Mouse (Mus musculus) brain, embryonic 18.5 days (tissue): Measurements from ENCODE around the gene Aebp1.

ENCODE experiments used
- DNase-seq: peaks from one replicate; pipeline ENCODE4 v3.0.0-alpha.2; 2012; ENCODE audit warnings: low read depth, low spot score

Gene Aebp1

DNA sequence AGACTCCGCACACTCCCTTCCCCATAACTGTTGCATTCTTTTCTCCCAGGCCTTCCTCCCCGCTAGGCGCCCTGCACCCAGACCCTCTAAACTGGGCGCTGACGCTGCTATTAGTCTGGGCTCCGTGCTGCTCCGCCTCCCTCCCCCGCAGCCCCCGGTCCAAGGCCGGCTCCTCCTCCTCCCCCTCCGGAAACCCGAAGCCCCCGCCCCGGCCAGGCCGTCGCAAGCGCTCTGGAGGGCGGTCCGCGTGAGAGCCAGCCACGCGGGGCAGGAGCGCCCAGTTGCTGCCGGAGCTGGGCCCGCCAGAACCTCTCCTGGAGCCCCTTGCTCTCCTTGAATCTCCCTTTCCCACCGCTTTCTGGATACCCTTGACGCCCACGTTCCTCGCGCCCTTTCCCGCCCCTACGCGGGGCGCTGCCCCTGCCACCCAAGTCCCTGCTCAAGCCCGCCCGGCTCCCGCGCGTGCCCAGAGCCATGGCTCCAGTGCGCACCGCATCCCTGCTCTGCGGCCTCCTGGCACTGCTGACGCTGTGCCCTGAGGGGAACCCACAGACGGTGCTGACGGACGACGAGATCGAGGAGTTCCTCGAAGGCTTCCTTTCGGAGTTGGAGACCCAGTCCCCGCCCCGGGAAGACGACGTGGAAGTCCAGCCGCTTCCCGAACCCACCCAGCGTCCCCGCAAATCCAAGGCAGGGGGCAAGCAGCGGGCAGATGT is at the start of gene Aebp1:
Gene Aebp1, plus strand, starts transcription at position 270 of the 716 bp plus-strand sequence.
- no peak for DNase-seq

DNA sequence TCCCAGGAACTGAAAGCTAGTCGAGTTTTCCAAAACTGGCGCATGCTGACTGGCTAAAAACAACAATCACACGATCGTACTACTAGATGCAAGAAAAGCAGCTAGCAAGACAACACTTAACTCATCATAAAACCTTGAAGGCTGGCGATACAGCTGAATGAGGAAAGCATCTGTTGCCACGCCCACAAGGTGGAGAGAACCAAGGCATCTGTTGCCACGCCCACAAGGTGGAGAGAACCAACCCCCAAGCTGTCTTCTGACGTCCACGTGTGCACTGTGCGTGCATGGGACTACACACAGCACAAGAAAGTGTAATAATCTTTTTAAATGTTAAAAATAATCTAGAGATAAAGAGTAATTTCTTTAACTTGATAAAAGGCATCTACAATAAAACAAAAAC is 48.4 kb upstream of the Aebp1 start:
- DNase-seq: no peak

DNA sequence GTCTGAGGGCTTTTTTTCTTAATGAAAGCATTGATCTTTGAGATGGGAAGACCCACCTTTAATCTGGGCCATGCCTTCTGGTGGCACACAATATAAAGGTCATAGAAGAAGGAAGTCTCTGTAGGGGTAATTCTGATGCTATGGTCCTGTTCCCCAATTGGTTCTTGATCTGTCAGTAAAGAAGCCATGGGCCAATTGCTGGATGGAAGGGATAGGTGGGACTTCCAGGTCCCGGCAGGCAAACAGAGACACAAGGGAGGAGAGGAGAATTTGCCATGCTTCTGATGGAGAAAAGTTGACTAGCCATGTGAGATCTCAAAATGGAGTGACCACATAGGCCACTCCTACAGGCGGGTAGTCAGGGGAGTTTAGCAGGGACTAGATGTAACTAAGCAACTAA is 42.5 kb upstream of the Aebp1 start:
- no peak for DNase-seq

DNA sequence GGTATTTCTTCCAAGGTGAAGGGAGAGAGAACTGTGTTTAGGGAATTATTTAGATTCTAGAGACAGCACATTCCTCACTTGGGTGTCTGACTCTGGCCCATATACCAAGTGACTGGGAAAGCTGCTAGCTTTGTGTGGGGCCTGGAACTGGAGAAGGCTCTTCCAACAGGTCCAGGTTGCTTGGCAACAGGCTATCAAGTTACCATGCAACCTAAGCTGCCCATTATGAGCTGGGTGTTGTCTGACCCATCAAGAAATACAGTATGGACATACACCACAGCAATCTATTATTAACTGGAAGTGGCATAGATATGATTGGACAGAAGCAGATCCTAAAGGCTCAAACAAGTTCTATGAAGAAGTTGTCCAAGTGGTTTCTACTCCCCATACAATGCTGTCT is 36.3 kb upstream of the Aebp1 start:
- DNase-seq: no peak

DNA sequence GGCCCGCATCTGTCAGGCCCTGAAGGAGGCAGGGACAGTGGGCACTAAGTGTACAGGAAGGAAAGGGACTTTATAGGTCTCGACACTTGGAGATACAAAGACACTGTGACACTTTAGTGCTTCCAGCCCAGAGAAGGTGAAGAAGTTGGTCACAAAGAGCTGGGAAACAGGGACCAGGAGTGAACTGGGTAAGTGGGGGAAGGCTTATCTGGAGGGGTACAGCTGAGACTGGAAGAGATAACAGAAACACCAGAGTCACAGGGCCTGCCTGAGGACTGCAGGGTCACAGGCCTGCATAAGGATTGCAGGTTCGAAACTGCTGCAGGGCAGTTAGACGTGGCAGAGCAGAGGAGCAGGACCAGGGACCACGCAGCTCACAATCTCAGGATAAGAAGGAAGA is 33.8 kb upstream of the Aebp1 start:
- no peak for DNase-seq

DNA sequence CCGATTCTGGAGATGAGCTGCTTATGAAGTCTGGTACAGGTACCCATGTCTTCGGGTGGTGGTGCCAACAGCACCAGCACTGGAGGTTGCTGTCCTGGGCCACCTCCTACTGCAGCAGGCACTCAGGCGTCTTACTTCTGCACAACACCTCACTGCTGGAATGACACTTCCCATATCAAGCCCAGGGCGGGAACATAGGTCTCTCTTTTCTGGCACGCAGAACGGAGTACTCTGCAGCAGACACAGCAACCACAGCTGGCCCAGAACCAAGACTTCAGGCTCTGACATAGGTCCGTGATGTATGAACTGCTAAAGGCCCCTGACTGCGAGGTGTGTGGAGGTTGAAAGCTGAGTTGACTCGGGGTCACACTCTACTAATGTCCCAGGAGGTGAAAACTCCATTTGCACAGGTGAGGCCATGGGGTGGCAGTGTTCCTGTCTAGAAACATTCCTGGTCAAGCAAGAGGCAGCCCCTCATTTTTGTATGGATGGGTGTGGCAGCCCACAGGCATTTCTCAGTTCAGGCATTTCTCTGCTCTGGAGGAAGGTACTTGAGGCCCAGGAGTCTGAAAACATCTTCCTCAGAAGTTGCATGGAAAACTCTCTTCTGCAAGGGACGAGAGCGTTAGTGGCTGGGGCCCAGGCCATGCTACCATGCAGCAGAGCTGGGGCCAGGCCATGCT is 33.1 kb upstream of the Aebp1 start:
- DNase-seq: no peak

DNA sequence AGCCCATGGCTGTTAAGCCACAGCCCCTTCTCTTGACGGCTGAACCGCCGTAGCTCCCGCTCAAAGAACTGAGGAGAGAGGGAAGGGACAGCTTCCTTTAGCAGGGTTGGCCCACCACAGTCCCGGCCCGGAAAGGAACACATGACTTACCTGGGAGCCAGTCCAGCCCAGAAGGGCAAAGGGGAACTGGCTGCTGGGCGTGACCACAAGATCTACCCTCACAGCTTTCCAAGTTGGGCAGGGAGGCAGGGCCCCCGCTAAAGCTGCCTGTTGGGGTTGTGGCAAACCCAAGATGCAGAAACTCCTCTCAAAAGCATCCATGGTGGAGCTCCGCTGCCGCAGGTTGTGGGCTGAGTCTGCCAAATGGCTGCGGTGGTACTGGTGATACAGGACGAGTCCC is 32.4 kb upstream of the Aebp1 start:
- no peak for DNase-seq

DNA sequence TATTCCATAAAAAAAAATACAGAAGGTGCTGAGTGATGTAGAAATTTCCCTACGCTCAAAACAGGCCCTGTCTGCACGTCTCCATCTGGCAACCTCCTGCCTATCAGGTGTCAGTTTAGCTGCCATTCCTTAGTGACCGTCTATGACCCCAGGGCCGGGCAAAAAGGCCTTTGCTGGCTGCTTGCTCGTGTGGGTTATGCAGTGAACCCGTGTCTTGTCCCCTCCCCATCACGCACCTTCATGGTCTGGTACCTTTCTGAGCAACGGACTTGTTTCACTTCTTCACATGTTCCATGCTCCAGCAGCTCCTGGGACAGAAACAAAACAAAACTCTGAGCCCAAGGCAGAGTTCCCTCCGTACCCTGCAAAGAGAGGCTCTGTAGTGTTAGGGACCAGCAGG is 27.2 kb upstream of the Aebp1 start:
- no peak for DNase-seq

DNA sequence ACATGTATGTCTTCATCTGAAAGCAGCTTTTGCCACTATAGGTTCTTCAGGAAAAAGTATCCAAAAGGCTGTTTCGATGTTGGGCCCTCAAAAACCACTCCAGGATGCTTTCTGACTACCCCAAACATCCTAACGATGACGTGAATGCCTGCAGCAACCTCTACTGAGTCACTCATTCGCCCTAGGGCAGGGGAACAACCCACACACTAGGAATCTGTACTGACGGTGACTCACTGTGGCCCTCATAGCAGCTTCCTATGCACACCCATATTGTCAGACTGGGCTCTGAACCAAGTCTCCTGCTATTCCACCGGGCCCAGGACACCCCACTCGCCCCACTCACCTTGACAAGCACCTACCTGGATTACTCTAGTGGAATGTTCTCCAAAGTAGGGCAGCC is 26.7 kb upstream of the Aebp1 start:
- no peak for DNase-seq

DNA sequence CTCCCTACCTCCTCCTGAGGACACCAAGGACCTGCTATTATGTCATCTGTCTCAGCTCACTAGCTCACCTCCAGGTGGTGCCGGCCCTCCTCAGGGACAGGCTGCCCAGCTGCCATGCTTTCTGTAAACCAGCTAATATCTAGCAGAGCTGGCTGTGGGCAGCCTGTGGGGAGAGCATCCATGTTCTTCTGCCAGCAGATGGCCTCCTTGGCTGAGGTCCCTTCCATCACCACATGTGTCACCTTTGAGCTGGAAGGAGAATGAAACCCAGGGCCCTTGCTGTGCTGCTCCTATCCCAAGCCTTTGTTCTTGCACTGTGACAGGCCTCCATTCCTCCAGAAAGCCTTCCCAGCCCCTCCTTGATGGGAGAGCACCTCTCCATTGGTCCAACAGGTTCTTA is 25.6 kb upstream of the Aebp1 start:
- no peak for DNase-seq

DNA sequence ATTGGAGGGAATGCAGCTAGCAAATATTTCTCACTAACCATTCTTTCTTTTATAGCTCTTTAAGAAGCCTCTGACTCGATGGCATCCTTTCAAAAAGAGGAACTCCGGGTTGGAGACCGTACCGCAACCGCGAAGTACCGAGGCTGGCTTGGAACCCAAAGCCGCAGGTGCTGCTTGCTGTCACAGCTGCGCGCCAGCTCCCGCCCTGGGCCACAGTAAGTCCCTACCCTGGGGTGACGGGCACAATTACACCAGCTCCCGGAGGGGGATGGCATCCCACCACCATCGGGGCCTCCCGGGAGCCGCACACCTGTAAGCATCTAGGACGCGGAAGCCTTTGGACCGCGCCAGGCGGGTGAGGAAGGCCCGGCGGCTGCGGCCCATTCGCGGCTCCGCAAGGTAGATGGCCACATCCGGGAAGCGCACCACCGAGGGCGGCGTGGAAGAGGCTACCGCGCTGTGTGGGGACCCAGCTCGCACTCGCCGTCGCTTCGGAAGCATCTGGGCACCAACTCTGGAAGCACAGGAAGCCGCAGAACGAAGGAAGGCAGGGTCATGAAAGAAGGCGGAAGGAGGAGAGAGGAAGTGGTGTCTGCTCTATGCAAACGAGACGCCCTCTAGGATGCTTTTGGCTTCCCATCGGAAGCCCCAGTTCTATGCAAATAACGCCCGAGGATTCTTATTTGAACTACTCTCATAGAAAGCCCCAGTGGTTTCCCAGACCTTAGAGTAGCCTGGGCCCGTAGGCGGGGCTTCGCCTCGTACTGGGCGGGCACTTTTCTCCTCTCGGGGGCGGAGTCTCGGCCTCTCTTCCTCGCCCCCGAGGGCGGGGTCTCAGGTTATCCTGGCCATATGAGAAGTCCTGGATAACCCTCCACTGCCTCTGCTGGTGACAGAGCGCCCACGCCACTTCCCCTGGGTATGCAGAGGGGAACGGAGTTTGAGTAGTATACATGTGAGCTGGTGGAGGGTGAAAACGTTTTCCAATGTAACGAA is 24.2 kb upstream of the Aebp1 start, which contains the start of gene Polm:
Gene Polm, minus strand, starts transcription at position 766 of the 996 bp plus-strand sequence.
- DNase-seq: peak; percentile 80

DNA sequence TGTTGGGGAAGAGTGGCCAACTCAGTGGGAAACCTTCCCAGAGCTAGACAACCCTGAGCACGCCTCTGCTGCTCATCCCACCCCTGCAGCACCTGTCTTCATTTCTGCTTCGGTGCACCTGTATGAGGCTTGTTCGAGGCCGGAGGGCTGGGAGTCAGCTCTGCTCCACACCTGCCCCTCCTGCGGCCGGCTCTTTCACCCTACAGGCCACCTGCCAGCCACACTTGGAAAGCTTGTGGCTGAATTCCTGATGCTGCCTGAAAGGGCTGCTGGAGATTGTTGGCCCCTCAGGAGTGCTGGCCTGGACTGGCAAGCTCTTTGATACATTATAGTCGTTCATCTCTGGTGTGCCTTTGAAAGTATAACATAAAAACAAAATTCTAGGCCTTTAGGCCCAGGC is 21.4 kb upstream of the Aebp1 start:
- no peak for DNase-seq

DNA sequence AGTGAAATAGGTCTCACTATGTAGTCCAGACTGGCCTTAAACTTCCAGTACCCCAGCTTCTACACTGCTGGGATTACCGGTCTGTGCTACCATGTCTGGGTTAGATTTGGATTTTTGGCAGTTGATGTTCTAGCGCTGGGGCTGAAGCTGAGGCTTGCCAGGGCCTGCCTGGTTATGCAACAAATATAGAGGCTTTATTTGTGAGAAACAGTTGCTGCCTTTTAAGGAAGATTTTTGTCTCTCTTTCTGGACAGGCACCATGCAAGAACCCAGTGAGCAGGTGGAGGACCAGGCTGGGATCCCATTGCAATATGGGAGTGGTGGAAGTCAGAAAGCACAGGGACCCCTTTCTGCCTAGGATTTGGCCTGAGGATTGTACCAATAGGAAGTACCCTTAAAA is 20.0 kb upstream of the Aebp1 start:
- no peak for DNase-seq

DNA sequence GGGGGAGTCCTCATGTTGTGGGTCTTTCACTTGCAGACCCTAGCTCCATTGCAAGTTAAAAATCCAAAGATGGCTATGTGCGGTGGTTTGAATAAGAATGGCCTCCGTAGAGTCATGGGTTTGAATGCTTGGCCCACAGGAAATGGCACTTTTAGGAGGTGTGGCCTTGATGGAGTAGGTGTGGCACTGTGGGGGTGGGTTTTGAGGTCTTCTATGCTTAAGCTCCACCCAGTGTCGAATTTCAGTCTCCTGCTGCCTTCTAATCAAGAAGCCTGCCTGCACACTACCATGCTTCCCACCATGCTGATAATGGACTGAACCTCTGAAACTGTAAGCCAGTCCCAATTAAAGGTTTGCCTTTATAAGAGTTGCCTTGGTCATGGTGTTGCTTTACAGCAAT is 18.6 kb upstream of the Aebp1 start:
- DNase-seq: no peak

DNA sequence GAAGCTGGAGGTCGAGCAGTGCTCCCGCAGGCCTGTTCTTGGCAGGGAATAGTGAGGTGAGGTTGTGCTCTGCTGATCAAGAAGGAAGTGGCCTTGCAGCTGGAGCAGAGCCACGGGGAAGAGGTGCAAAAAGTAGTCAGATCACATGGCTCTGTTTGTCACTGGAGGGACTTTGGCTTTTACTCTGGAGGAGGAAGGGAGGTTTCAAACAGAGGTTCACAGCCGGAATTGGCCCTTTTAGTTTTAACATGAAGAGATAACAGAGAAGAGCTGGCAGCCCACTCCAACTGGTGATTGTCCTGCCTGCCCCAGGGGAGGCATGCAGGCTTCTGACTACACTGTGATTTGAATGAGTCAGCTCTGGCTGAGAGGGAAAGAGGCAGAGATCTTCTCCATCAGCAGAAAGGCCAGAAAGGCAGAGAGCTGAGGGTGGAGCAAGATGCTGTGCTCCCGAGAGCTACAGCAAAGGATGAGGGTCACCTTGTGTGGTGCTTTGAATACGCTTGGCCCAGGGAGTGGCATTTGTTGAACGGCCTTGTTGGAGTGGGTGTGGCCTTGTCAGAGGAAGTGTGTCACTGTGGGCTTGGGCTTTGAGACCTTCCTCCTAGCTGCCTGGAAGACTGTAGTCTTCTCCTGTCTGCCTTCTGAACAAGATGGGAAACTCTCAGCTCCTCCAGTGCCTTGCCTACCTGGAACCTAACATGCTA is 15.0 kb upstream of the Aebp1 start:
- no peak for DNase-seq

DNA sequence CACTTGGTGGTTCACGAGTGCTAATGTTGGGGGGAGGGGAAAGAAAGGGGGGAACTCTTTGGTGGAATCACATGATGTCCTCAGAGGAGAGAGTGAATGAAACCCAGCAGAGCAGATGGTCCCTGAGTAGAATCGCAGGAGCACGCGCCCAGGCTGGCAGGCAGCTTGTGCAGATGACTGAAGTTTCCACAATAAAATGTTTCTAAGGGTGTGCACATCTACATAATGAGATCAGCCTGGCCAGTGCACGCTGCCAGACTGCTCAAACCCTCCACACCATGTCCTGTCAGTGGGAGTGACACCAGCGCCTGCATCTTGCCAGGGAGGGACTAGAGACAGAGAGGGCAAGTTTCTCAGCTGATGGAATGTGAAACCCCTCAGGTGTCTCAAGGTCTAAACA is 13.0 kb upstream of the Aebp1 start:
- peak; percentile 50 for DNase-seq

DNA sequence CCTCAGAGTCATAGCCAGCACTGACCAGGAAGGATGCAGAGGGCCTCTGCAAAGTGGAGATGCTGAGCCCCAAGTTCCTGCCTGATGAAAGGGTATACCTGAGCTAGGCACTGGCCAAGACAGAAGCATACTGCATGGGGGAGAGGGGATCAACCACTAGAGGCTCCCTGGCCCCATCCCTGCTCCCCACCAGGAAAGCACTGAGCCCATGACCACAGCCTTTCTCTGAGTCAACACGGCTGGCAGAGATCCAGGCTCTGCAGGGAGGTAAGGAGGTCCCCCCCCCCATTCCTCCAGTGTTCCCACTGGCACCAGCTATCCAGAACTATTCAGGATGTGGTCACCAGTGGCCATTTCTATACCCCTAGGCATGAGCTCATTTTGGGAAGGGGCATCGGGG is 12.4 kb upstream of the Aebp1 start:
- no peak for DNase-seq

DNA sequence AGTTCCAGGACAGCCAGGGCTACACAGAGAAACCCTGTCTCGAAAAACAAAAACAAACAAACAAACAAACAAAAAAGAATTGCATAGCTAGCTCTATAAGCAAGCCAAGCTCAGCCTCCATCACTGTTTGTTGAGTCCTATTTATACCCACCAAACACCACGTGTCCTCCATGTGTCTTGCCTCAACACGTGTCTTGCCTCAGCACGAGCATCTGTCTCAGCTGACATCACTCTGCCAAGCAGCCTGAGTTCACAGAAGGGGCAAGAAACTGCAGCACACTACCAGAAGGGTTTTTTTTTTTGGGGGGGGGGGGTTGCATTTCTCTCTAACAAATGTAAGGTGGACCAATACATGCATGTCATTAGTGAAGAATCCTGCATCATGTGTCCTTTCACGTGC is 11.3 kb upstream of the Aebp1 start:
- no peak for DNase-seq

DNA sequence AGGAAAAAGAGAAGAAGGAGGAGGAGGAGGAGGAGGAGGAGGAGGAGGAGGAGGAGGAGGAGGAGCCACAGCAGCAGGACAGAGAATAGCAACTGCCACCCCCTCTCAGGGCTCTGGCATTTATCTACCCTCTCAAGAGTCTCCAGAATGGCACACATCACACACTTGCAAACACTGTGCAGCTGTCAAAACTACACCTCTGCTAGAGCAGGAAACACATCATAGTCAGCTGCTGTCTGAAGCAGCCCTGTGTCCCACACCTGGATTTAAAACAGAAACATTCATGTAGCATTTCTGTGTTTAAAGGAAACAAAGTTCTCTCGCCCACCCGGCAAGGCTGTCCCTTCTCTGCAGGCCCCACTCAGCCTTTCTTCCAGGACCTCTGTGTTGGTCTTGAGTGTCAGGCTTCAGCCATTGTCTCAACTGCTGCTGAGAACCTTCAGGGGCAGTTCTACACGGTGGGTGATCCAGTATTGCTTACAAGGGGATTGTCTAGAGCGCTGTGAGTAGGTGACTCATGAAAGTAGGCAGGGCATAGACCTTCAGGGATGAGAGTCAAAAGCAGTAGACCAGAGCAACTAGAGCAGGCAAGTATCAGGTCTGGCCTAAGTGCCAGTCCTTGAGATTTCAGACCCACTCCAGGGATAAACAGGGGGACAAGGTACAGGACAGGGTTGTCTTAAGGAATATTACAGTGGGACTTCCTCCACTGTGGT is 10.6 kb upstream of the Aebp1 start:
- DNase-seq: no peak

DNA sequence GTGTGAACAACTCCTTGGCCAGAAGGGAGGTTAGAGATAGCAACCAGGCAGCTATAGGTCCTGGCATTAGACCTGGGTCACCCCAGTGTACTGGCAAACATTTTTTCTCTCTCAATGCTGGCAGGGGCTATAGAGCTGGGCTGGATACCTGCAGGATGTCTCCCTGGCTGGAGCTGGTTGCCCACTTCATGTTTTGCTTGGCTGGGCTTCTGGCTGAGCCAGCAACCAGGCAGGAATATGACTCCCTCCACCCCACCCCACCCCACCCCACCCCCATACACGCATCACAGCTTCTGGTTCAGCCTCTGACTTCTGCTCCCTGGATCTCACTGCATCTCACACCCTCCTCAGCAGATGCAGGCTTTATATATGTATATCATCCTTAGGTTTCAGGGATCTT is 9.4 kb upstream of the Aebp1 start:
- no peak for DNase-seq

DNA sequence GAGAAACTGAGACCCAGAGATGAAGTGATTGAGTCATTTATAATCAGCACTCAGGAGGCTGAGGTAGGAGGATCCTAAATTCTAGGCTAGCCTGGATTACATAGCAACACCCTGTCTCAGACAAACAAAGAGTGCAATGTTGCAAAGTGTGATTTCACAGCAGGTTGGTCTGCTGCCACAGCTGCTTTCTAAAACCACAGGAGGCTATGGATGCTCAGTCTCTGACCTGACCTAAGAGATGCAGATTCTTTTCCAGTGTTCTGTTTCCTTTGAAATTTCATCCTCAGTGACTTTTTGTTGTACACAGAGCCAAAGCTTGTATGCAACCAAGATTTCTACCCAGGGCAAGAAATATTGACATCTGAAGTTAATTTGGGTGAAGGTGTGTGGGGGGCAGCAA is 6.3 kb upstream of the Aebp1 start:
- no peak for DNase-seq
